Mouse (Mus musculus) lung, embryonic 14.5 days (tissue): Measurements from ENCODE around the gene Rpf1. TPM values are rescaled to one million over a fixed set of nuclear protein-coding genes. Genes with fewer than 3 reads are reported as not detected.

ENCODE experiments used
- ATAC-seq: fragments of 200-750 bp; cut with Nextera tagmentation; 2 replicates; pipeline ENCODE4 v1.8.0; 2017; ENCODE audit warnings: mild to moderate bottlenecking, moderate TSS enrichment, moderate library complexity; ENCODE audit not compliant: insufficient read depth
- DNase-seq: peaks from one replicate; pipeline ENCODE4 v3.0.0-alpha.2; 2015
- H3K27ac ChIP-seq: fragments of 300-500 bp; sonication (generic); 2 replicates; pipeline ENCODE4 v1.5.1; 2014; ENCODE audit warnings: low read depth, mild to moderate bottlenecking, moderate library complexity
- H3K27me3 ChIP-seq: fragments of 300-500 bp; sonication (generic); 2 replicates; pipeline ENCODE4 v1.6.1; 2014; ENCODE audit warnings: low read length, control low read depth; ENCODE audit not compliant: insufficient read depth
- H3K36me3 ChIP-seq: fragments of 300-500 bp; sonication (generic); 2 replicates; pipeline ENCODE4 v1.6.1; 2014; ENCODE audit warnings: control low read depth; ENCODE audit not compliant: insufficient read depth
- H3K4me1 ChIP-seq: fragments of 300-500 bp; sonication (generic); 2 replicates; pipeline ENCODE4 v1.6.1; 2014; ENCODE audit warnings: antibody characterized with exemption, control low read depth; ENCODE audit not compliant: insufficient read depth
- H3K4me2 ChIP-seq: fragments of 300-500 bp; sonication (generic); 2 replicates; pipeline ENCODE4 v1.6.1; 2014; ENCODE audit warnings: mild to moderate bottlenecking
- H3K4me3 ChIP-seq: fragments of 300-500 bp; sonication (generic); 2 replicates; pipeline ENCODE4 v1.5.1; 2014; ENCODE audit warnings: low read depth, low read length
- H3K9ac ChIP-seq: fragments of 300-500 bp; sonication (generic); 2 replicates; pipeline ENCODE4 v1.6.1; 2014
- H3K9me3 ChIP-seq: fragments of 300-500 bp; sonication (generic); 2 replicates; pipeline ENCODE4 v1.6.1; 2016; ENCODE audit warnings: low read depth, low read length, control low read depth
- CTCF ChIP-seq: IDR thresholded peaks from 2 replicates; pipeline ENCODE4 v1.5.1; 2016; ENCODE audit warnings: antibody characterized with exemption, low read depth
- WGBS: fragments of 180-500 bp; shearing (Covaris S2); extraction: QIAGEN DNeasy Blood & Tissue Kit; methylation state at CpG from one replicate; pipeline ENCODE4 v1.1.7; 2014; 5-methylcytosine and 5-hydroxymethylcytosine counted together
- polyA plus RNA-seq: library from polyadenylated mRNA; unstranded; fragments of >200 nt; fragmentation: Nextera tagmentation; extraction: Ambion mirVana; gene quantifications from 2 replicates; pipeline ENCODE4 v1.2.1, GENCODE M21; 2014

Rpf1 gene
- polyA plus RNA-seq, 1 experiment from 2014 or later, result 55.7 TPM

GRCm38 (mm10) chr3:146500003-146500809 is 21.0 kb downstream of the Rpf1 start:
- H3K36me3 ChIP-seq, result peaks cover 22% of the 10 kb centered on the region
- peaks cover 8% of the 10 kb centered on the region; the same call in 1 of the 2 replicates for H3K4me1 ChIP-seq
- no peaks in the 10 kb centered on the region for H3K27me3 ChIP-seq
- H3K4me2 ChIP-seq, result peak overlapping the region; percentile 85
- no peaks in the 10 kb centered on the region for H3K9me3 ChIP-seq
- no peak for TF ChIP-seq CTCF
- peak; percentile 82 for ATAC-seq
- peak; percentile 77 for DNase-seq
- under 1% methylated on average over 54 of the region's 57 CpGs for WGBS
- H3K27ac ChIP-seq, result peak overlapping the region; percentile 97
- peak overlapping the region; percentile 84 for H3K4me3 ChIP-seq
- H3K9ac ChIP-seq, result peak overlapping the region; percentile 96

- Histone ChIP-seq H3K36me3 (peaks cover 18% of the 10 kb centered on the region), H3K4me1 (peaks cover 8% of the 10 kb centered on the region; the same call in 1 of the 2 replicates), H3K9ac (peak within 1 kb of the TSS; percentile 96), H3K4me3 (peak within 1 kb of the TSS; percentile 84), H3K27me3 (no peaks in the 10 kb centered on the region), H3K4me2 (peak within 1 kb of the TSS; percentile 85), H3K9me3 (no peaks in the 10 kb centered on the region), H3K27ac (peak within 1 kb of the TSS; percentile 97)
- TF ChIP-seq CTCF, result no peak
- peak; percentile 93 for DNase-seq
- ATAC-seq, result peak; percentile 94
- WGBS, result under 1% methylated on average over 79 of the region's 88 CpGs
These were observed 21.7 kb downstream of the Rpf1 start, which contains the start of the genes Spata1 and Gng5 for GRCm38 (mm10) chr3:146499431-146500002. TSS of gene Spata1 (minus strand) at chr3:146499753. TSS of gene Gng5 (plus strand) at chr3:146499807.

- 2% methylated on average over 13 of the region's 13 CpGs for WGBS
- peaks cover 8% of the 10 kb centered on the region; the same call in 1 of the 2 replicates for H3K4me1 ChIP-seq
- peak overlapping the region; percentile 84 for H3K4me3 ChIP-seq
- H3K9ac ChIP-seq, result peak overlapping the region; percentile 96
- H3K27me3 ChIP-seq, result no peaks in the 10 kb centered on the region
- H3K36me3 ChIP-seq, result peaks cover 13% of the 10 kb centered on the region
- no peak for TF ChIP-seq CTCF
- H3K27ac ChIP-seq, result peak overlapping the region; percentile 97
- peak overlapping the region; percentile 85 for H3K4me2 ChIP-seq
- H3K9me3 ChIP-seq, result no peaks in the 10 kb centered on the region
- DNase-seq (no peak), ATAC-seq (no peak)
These were observed 22.2 kb downstream of the Rpf1 start for GRCm38 (mm10) chr3:146498989-146499388.

- Histone ChIP-seq H3K4me2 (no peak overlapping the region), H3K4me3 (no peak overlapping the region), H3K27me3 (no peaks in the 10 kb centered on the region), H3K4me1 (no peaks in the 10 kb centered on the region), H3K9ac (no peak overlapping the region), H3K9me3 (no peaks in the 10 kb centered on the region), H3K36me3 (no peaks in the 10 kb centered on the region), H3K27ac (no peak overlapping the region)
- 82% methylated on average over 8 of the region's 8 CpGs for WGBS
- DNase-seq, result no peak
- TF ChIP-seq CTCF, result no peak
- ATAC-seq, result no peak
These were observed 26.3 kb downstream of the Rpf1 start for GRCm38 (mm10) chr3:146494941-146495340.

- TF ChIP-seq CTCF, result no peak
- Histone ChIP-seq H3K9me3 (no peaks in the 10 kb centered on the region), H3K4me2 (no peak overlapping the region), H3K27me3 (no peaks in the 10 kb centered on the region), H3K27ac (no peak overlapping the region), H3K4me3 (no peak overlapping the region), H3K36me3 (no peaks in the 10 kb centered on the region), H3K9ac (no peak overlapping the region), H3K4me1 (no peaks in the 10 kb centered on the region)
- no peak for ATAC-seq
- DNase-seq, result no peak
- 80% methylated on average over 4 of the region's 4 CpGs for WGBS
These were observed 34.8 kb downstream of the Rpf1 start for GRCm38 (mm10) chr3:146486464-146486863.

- H3K27me3 ChIP-seq, result no peaks in the 10 kb centered on the region
- TF ChIP-seq CTCF, result no peak
- no peak overlapping the region for H3K4me2 ChIP-seq
- H3K9ac ChIP-seq, result no peak overlapping the region
- ATAC-seq, result no peak
- no peaks in the 10 kb centered on the region for H3K9me3 ChIP-seq
- H3K4me1 ChIP-seq, result no peaks in the 10 kb centered on the region
- H3K27ac ChIP-seq, result no peak overlapping the region
- H3K36me3 ChIP-seq, result no peaks in the 10 kb centered on the region
- DNase-seq, result peak; percentile 36
- no peak overlapping the region for H3K4me3 ChIP-seq
- WGBS, result 50% methylated on average over 2 of the region's 2 CpGs
These were observed 39.2 kb downstream of the Rpf1 start for GRCm38 (mm10) chr3:146482044-146482443.

- H3K9me3 ChIP-seq, result no peaks in the 10 kb centered on the region
- H3K4me1 ChIP-seq, result no peaks in the 10 kb centered on the region
- H3K4me3 ChIP-seq, result no peak overlapping the region
- WGBS, result 92% methylated on average over 3 of the region's 3 CpGs
- H3K9ac ChIP-seq, result no peak overlapping the region
- no peak for TF ChIP-seq CTCF
- ATAC-seq (no peak), DNase-seq (no peak)
- no peaks in the 10 kb centered on the region for H3K36me3 ChIP-seq
- H3K4me2 ChIP-seq, result no peak overlapping the region
- no peak overlapping the region for H3K27ac ChIP-seq
- H3K27me3 ChIP-seq, result no peaks in the 10 kb centered on the region
These were observed 46.8 kb downstream of the Rpf1 start for GRCm38 (mm10) chr3:146474428-146474827.
